Mouse (Mus musculus) liver, adult 10 weeks (tissue): ENCODE results near the gene Clec14a. TPM values are rescaled to one million over a fixed set of nuclear protein-coding genes. Genes with fewer than 3 reads are reported as not detected.

ENCODE experiments used
- polyA plus RNA-seq: library from polyadenylated mRNA; stranded (reverse); fragments of 350-450 nt; fragmentation: Illumina TruSeq; extraction: RNeasy Lipid Tissue Mini Kit (QIAGEN cat#74804); gene quantifications from one replicate; pipeline ENCODE4 v1.2.3, GENCODE M21; 2014; ENCODE audit warnings: low read depth, low replicate concordance

Clec14a gene
- polyA plus RNA-seq = 11.8 TPM

DNA sequence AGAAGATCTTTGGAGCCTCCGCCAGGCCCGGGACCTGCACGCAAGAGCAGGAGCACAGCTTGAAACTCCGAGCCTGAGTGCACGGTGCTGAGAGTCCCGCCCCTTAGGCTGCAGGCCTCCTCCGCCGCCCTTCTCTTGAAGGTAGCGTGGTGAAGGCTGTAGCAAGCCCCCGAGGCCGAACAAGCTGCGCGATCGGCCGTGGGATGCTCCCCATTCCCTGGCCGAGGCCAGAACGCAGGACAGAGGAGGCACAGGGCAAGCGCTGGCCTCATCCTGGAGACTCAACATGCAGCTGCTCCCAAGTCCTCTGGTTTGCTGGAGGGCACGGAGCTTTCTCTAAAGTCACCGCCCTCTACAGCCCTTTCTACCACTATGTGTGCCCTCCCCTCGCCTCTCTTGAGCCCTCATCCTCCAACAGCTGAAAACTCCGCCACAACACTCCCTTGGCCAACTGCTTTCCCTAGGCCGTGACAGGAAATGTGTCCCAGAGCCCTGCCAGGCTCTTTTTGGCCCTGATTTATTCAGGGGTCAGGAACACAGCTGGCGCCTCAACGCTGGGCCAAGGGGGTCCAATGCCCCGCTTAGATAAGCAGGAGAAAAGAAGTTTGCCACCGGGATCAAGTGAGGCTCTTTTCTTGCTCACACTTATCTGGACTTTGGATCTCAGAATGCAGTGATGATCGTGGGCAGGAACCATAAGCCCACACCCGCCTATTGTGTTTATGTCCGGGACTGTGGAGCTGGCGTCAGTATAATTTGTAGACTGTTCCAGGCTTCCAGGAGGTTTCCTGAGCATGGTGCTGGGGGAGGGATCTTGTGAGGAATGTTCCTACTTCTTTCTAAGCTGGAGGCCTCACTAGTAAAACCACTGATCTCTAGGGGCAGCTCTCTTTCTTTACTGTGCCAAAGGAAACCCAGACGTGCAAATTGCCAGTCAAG lies at the start of gene Clec14a:
TSS of gene Clec14a (minus strand) at position 728 of the 939 bp plus-strand sequence.

Other genes with a start within 250 kb of the Clec14a start
- not detected for gene Sstr1, start 57.5 kb downstream of the Clec14a start, polyA plus RNA-seq